Mouse (Mus musculus) Patski (cell line): Measurements from ENCODE around the gene Ilf3. TPM values are rescaled to one million over a fixed set of nuclear protein-coding genes. Genes with fewer than 3 reads are reported as not detected.

Source experiments
- ATAC-seq: fragments of 100-300 bp; one replicate; pipeline ENCODE4 v1.8.0; 2021
- CTCF ChIA-PET: fragments of 350-600 bp; sonication (Branson Sonifier 250); formaldehyde crosslinking; loops from one replicate; lab custom pipeline; 2022; ENCODE audit warnings: inconsistent platforms; lab: Charles Lee
- POLR2A ChIA-PET: fragments of 350-600 bp; sonication (Branson Sonifier 250); formaldehyde crosslinking; loops from one replicate; lab custom pipeline; 2022; ENCODE audit warnings: antibody characterized with exemption, inconsistent platforms; lab: Charles Lee
- DNase-seq: peaks from one replicate; pipeline ENCODE4 v3.0.0-alpha.2; 2011; ENCODE audit warnings: low read depth, low spot score
- H3K27me3 ChIP-seq: fragments of 371-371 bp; one replicate; pipeline ENCODE4 v1.5.1; 2021
- CTCF ChIP-seq: fragments of 100-300 bp; IDR thresholded peaks from one replicate; pipeline ENCODE4 v1.5.1; 2021
- in situ Hi-C: fragments of 300-500 bp; cut with MboI; formaldehyde crosslinking; loops from 3 replicates; pipeline ENCODE4 v1.11.1; 2018; ENCODE audit warnings: low pct_unique_long_range_greater_than_20kb, mixed read lengths
- polyA plus RNA-seq: library from polyadenylated mRNA; unstranded; gene quantifications from one replicate; pipeline ENCODE4 v1.2.3, GENCODE M21; 2021

Ilf3 gene
- polyA plus RNA-seq, 1 experiment from 2014 or later, result 110 TPM

DNA sequence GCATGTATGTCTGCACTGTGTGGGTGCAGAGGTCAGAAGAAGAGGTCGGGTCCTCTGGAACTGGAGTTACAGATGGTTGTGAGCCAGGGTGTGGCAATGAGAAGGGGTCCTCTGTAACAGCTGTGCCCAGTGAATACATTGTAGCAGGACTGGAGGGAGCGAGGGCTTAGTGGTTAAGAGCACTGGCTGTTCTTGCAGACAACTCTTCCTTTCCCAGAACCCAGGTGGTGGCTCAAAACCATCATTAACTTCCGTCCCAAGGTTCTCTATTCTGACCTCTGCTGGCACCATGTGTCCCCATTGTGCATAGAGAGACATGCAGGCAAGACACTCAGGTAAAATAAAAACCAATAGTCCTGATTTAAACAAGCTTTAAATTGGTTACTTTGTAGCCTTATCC, 40.1 kb upstream of the Ilf3 start:
- H3K27me3 ChIP-seq, result no peaks in the 10 kb centered on the region
- CTCF ChIA-PET, result no interaction called here
- no peak for DNase-seq
- in situ Hi-C loops, result no loop called here
- TF ChIP-seq CTCF, result no peak
- POLR2A ChIA-PET, result interaction anchor here (0.9 kb wide), 1 partner anchor 11 kb away, joined by 3 read pairs; no protein-coding TSS in a partner anchor
- ATAC-seq, result no peak

DNA sequence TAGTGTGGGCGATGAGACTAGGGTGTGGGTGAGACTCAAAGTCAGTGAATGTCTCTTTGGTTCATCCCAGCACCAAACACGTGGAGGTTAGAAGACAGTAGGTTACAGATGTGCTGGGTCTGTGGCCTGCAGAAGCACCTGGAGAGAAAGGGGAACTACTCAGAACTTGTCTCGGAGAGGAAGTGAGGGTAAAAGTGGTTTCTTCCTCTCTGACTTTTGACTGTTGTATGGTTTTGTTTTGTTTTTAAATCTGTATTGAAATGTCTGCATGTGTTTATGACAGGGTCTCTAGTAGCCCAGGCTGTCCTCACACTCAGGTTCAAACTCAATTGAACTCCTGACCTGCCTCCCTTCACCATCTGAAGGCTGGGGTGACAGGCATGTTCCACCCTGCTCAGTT, 39.6 kb upstream of the Ilf3 start:
- no peak for DNase-seq
- no peak for ATAC-seq
- ChIA-PET CTCF (no interaction called here), POLR2A (interaction anchor here (0.9 kb wide), 1 partner anchor 10 kb away, joined by 3 read pairs; no protein-coding TSS in a partner anchor)
- no peak for TF ChIP-seq CTCF
- H3K27me3 ChIP-seq, result no peaks in the 10 kb centered on the region
- in situ Hi-C loops, result no loop called here

DNA sequence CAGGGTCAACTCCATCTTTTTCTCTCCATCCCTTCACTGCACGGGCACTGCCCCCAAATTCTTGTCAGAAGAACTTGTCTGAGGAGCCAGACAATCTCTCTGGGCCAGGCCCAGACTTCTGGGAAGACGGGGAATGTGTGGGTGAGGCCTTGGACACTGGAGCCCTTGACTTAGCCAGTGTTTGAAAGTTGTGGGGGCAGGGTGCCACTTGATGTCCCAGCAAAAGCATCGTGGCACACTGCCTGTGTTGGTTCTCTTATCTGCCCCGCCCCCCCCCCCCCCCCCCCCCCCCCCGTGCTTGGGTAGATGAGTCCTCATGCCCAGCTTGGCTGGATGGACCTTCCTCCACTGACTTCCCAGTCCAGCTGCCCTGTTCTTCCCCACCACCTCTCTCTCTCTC, 38.6 kb upstream of the Ilf3 start:
- H3K27me3 ChIP-seq, result no peaks in the 10 kb centered on the region
- in situ Hi-C loops, result no loop called here
- DNase-seq (no peak), ATAC-seq (no peak)
- ChIA-PET POLR2A (no interaction called here), CTCF (interaction anchor here (2.8 kb wide), 1 partner anchor 28 kb away, joined by 18 read pairs; no protein-coding TSS in a partner anchor)
- TF ChIP-seq CTCF, result no peak

DNA sequence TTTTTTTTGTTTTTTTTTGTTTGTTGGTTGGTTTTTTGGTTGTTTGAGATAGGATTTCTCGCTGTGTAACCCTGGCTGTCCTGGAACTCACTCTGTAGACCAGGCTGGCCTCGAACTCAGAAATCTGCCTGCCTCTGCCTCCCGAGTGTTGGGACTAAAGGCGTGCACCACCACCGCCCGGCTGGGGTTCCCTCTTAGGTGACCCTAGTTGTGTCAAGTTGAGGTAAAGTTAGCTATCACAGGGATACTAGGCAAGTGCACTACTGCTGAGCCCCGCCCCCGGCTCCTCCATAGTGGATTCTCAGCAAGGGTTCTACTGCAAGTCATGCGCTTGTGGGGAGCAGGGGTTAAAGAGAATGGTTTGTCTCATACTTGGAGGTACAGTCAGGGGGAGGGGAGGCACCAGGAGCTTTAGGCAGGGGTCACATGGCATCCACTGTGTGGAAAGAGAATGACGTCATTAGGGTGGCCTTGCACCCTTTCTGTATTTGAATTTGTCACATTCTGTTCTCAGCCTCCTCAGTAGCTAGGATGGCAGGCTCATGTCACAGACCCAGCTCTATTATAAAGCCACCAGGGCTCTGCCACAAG, 37.9 kb upstream of the Ilf3 start:
- H3K27me3 ChIP-seq, result no peaks in the 10 kb centered on the region
- ATAC-seq (no peak), DNase-seq (no peak)
- CTCF ChIA-PET, result interaction anchor here (1.0 to 2.8 kb wide), 5 partner anchors 9 to 27 kb away, joined by 3 to 18 read pairs (median 5); partner anchors contain the start of gene Slc44a2
- in situ Hi-C loops, result no loop called here
- no peak for TF ChIP-seq CTCF
- POLR2A ChIA-PET, result interaction anchor here (0.9 to 1.2 kb wide), 2 partner anchors 8 to 10 kb away, joined by 3 to 4 read pairs; partner anchors contain the start of gene Slc44a2

DNA sequence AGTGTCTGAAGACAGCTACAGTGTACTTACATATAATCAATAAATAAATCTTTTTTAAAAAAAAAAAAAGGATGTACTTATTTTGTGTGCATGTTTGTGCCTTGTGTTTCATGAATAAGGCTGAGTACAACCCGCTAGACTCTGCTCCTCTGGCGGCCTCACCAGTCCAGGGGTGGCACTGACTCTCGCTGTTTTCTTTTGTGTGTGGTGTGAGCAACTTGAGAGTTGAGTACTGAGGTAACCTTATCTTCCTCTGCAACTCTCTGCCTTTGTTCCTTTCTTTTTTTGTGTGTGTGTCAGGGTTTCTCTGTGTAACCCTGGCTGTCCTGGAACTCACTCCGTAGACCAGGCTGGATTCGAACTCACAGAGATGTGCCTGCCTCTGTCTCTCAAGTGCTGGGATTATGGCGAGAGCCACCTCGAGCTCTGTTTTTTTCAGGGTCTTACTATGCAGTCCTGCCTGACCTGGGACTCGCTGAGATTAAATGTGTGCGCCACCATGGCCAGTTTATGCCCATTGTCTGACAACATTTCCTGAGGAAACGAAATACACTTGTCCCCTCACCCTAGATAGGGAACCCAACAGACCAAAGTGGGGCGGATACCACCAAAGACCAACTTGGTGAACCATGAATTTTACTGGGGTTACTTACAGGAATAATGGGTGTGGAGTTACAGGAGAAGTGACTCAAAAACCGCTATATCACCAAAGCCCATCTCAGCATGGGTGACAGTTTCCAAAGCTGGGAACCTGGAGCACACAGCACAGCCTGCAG, 36.1 kb upstream of the Ilf3 start:
- DNase-seq (no peak), ATAC-seq (no peak)
- in situ Hi-C loops, result no loop called here
- POLR2A ChIA-PET, result interaction anchor here (0.7 to 2.5 kb wide), 4 partner anchors 11 to 894 kb away, joined by 3 to 13 read pairs (median 4); partner anchors contain the start of gene Slc44a2
- CTCF ChIA-PET, result interaction anchor here (1.2 to 4.1 kb wide), 3 partner anchors 7 to 26 kb away, joined by 3 to 18 read pairs (median 17); no protein-coding TSS in a partner anchor
- H3K27me3 ChIP-seq, result no peaks in the 10 kb centered on the region
- TF ChIP-seq CTCF, result no peak

DNA sequence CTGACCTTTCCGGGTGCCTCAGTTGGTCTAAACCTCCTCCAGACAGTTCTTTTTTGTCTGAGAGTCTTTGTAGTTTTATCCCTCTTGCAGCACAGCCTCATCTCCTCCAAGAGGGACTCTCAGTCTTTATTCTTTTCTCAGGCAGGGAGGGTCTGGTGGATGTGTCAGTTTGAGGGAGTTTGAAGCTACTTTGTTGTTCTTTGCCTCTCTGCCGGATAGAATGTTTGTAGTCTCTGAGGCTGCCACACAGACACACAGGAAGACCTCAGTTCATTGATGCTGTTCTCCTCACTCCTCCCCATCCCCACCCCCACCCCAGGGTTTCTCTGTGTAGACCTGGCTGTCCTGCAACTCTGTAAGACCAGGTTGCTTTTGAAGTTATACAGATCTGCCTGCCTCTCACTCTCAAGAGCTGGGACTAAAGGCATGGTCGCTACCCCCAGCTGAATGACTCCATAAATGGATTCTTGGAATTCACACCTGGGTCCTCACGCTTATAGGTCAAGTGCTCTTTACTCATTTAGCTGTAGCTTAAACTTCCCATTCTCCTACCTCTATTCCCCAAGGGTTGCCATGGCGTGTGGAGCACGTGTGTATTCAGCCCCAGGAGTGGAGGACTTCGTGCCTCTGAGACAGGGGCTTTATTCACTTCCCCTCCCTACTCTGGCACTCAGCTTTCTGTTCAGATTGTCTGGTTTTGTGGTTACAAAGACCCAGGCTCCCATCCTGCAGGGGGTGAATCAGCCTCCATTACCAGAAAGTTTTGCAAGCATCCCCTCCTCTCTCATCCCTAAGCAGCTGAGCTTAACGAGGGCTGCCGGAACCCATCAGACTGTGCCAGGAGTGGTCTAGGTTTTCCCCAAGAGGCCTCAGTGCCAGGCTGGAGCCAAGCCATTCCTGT, 35.3 kb upstream of the Ilf3 start:
- ATAC-seq (peak; percentile 70), DNase-seq (peak; percentile 83)
- no peaks in the 10 kb centered on the region for H3K27me3 ChIP-seq
- ChIA-PET POLR2A (interaction anchor here (0.6 to 2.5 kb wide), 3 partner anchors 12 to 133 kb away, joined by 4 to 13 read pairs (median 4); partner anchors contain the start of gene Slc44a2), CTCF (interaction anchor here (0.8 to 4.1 kb wide), 3 partner anchors 19 to 25 kb away, joined by 5 to 18 read pairs (median 17); no protein-coding TSS in a partner anchor)
- no peak for TF ChIP-seq CTCF
- in situ Hi-C loops, result no loop called here

DNA sequence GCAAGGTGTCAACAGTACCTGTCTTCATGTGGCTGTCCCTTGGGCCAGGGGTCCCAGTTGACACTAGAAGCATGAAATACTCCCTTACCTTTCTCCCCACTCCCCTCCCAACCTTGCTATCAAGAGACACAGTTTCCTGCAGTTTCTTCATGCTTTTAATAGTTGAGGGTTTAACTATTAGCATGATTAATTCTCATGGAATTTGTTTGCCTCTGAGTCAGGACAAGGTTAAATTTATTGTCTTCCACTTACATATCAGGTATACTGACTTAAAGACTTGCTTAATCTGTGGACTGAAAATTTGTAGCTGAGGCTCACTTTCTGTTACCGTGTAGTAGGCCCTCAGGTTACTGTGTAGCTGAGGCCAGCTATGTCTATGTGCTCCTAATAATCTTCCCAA, 34.1 kb upstream of the Ilf3 start:
- no peak for TF ChIP-seq CTCF
- ATAC-seq, result peak; percentile 14
- CTCF ChIA-PET, result interaction anchor here (2.0 to 4.1 kb wide), 2 partner anchors 20 to 24 kb away, joined by 15 to 17 read pairs; no protein-coding TSS in a partner anchor
- in situ Hi-C loops, result no loop called here
- no peak for DNase-seq
- POLR2A ChIA-PET, result interaction anchor here (0.7 to 2.5 kb wide), 2 partner anchors 9 to 13 kb away, joined by 4 to 13 read pairs; partner anchors contain the start of gene Slc44a2
- H3K27me3 ChIP-seq, result no peaks in the 10 kb centered on the region

DNA sequence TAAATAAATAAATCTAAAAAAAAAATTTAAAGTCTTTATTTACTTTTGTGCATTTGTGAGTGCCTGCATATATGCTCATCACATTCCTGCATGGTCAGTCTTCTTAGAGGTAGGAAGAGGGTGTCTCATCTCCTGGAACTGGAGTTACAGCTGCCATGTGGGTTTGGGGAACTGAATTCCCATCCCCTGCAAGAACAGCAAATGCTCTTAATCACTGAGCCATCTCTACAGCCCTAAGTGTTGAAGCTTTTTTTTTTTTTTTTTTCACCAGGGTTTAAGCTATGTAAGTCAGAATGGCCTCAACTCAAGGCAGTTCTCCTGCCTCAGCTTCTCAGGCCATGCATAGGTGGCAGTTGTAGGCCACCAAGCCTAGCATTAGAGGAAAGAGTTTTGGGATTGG, 32.9 kb upstream of the Ilf3 start:
- in situ Hi-C loops, result no loop called here
- POLR2A ChIA-PET, result interaction anchor here (0.6 kb wide), 1 partner anchor 31 kb away, joined by 4 read pairs; no protein-coding TSS in a partner anchor
- no peak for TF ChIP-seq CTCF
- CTCF ChIA-PET, result interaction anchor here (1.6 to 4.1 kb wide), 4 partner anchors 13 to 22 kb away, joined by 7 to 17 read pairs (median 15); partner anchors contain the start of gene Slc44a2
- DNase-seq (no peak), ATAC-seq (no peak)
- H3K27me3 ChIP-seq, result no peaks in the 10 kb centered on the region

DNA sequence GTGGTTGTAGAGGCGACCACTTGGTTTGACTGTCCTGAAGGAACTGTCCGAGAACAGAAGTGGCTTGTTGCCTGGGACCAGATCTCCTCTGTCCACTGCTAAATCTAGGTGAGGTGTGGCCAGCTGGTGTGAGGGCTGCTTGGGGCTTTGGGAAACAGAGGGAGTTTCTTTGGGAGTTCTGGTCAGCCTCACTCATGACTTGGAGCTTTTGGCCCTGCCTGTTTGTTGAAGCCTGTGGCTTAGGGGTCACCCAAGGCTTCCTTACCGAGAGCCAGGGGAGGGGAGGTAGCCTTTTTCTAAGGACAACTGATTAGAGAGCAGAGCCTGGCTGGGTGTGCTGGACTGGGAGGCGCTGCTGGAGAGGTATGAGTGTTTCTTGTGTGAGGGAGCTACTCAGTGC, 32.3 kb upstream of the Ilf3 start:
- DNase-seq, result no peak
- CTCF ChIA-PET, result interaction anchor here (1.6 to 4.1 kb wide), 4 partner anchors 14 to 22 kb away, joined by 7 to 17 read pairs (median 15); partner anchors contain the start of gene Slc44a2

More for the DNA sequence above, 32.3 kb upstream of the Ilf3 start:
- TF ChIP-seq CTCF, result no peak
- in situ Hi-C loops, result no loop called here
- POLR2A ChIA-PET, result interaction anchor here (0.6 kb wide), 2 partner anchors 10 to 30 kb away, joined by 3 to 4 read pairs; no protein-coding TSS in a partner anchor
- no peak for ATAC-seq
- H3K27me3 ChIP-seq, result no peaks in the 10 kb centered on the region
